Comparison of ENCODE assay signal across 14 mouse cellular contexts in the genomic region with DNA sequence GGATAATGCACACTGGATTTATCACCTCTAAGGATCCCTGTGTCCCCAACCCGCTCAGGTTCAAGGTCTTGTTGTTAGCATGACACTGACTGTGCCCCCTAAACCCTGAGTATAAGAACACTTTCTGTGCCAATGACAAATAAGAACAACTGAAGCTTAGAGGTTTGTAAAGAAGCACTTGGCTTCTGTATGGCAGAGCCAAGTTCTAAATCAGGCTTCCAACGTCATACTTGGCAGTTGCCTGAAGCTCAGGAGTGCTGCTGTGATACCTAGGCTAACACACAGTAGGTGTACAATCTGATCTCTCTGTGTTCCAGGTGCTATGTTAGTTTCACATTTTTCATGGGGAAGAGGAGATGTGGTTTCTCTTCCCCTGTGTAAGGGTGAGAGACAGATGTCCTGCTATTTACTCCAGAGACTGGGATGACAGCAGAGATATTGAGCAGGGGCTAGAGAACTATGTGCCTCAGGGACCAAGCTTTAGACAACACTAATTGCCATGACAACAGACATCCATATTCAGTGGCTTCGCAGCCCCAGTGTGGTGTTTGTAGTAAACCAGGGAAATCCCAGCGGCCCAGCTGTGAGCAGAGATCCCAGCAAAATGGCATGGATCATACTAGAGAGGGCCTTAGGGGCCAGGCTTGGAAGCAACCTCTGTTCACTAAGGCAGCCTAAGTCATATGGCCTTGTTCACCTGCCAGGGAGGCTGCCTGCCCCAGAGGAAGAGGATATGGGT.
DNase-seq lines count a peak whose midpoint lies in the region; ATAC-seq lines count a peak whose summit lies in the region.
"Had no signal": no experiment of that assay in that cellular context is flagged by ENCODE, and none has a peak within 500 bp of the region (broad histone marks: within the 10 kb centered on the region; RNA-seq: fewer than 3 reads in every experiment).

No protein-coding gene starts in this region.

- no peaks in the 10 kb centered on the region for H3K4me1 ChIP-seq in forebrain, embryonic 11.5 days (replicated peaks; ENCODE audit: control insufficient read depth, insufficient read depth, low read length)
- H3K4me1 ChIP-seq in forebrain, embryonic 13.5 days: no peaks in the 10 kb centered on the region
- peaks cover 8% of the 10 kb centered on the region; the same call in 1 of the 2 replicates for H3K4me1 ChIP-seq in neural tube, embryonic 11.5 days (ENCODE audit: control insufficient read depth, insufficient read depth, low read length)
- 0 out of 2 replicates have a peak, but pooled peaks cover 2% of the 10 kb centered on the region for H3K4me1 ChIP-seq in limb, embryonic 15.5 days
- peaks cover 19% of the 10 kb centered on the region for H3K4me1 ChIP-seq in neural tube, embryonic 13.5 days (replicated peaks)
- H3K4me1 ChIP-seq in kidney, embryonic 14.5 days (ENCODE audit: control insufficient read depth, insufficient read depth, low read length): peaks cover 15% of the 10 kb centered on the region; the same call in 1 of the 2 replicates
- H3K4me1 ChIP-seq: megakaryocyte, embryonic 14.5 days had no signal

- 76% methylated on average over 4 of the region's 4 CpGs for WGBS in forebrain, embryonic 11.5 days
- WGBS in forebrain, embryonic 13.5 days: 66% methylated on average over 4 of the region's 4 CpGs
- WGBS in neural tube, embryonic 11.5 days: 60% methylated on average over 4 of the region's 4 CpGs
- 54% methylated on average over 4 of the region's 4 CpGs for WGBS in limb, embryonic 15.5 days
- WGBS in neural tube, embryonic 13.5 days: 37% methylated on average over 4 of the region's 4 CpGs
- WGBS in kidney, embryonic 14.5 days: 67% methylated on average over 4 of the region's 4 CpGs

- peak; percentile 33; the same call in 1 of the 2 replicates for ATAC-seq in forebrain, embryonic 11.5 days (replicated peaks; ENCODE audit: low FRiP score)
- no peak for ATAC-seq in forebrain, embryonic 13.5 days
- peak; percentile 77 for ATAC-seq in neural tube, embryonic 11.5 days (ENCODE audit: insufficient read depth, low FRiP score, low TSS enrichment)
- ATAC-seq in limb, embryonic 15.5 days (ENCODE audit: insufficient number of reproducible peaks, low FRiP score, low TSS enrichment, low read depth): 0 out of 2 replicates have a peak, but pooled peaks have one; percentile 24
- peak; percentile 61 for ATAC-seq in neural tube, embryonic 13.5 days (ENCODE audit: low read depth)
- no peak for ATAC-seq in kidney, embryonic 14.5 days (ENCODE audit: low FRiP score, low TSS enrichment)

- H3K27me3 ChIP-seq in forebrain, embryonic 11.5 days (ENCODE audit: control insufficient read depth, insufficient read depth, low read length): no peaks in the 10 kb centered on the region
- no peaks in the 10 kb centered on the region for H3K27me3 ChIP-seq in forebrain, embryonic 13.5 days
- no peaks in the 10 kb centered on the region for H3K27me3 ChIP-seq in neural tube, embryonic 11.5 days (ENCODE audit: control insufficient read depth, insufficient read depth, low read length)
- H3K27me3 ChIP-seq in limb, embryonic 15.5 days: peaks cover 15% of the 10 kb centered on the region; the same call in 1 of the 2 replicates
- H3K27me3 ChIP-seq in neural tube, embryonic 13.5 days: no peaks in the 10 kb centered on the region
- H3K27me3 ChIP-seq in kidney, embryonic 14.5 days (ENCODE audit: control insufficient read depth, insufficient read depth, low read length): no peaks in the 10 kb centered on the region
- H3K27me3 ChIP-seq: megakaryocyte, embryonic 14.5 days had no signal

- DNase-seq in forebrain, embryonic 11.5 days (ENCODE audit: low spot score): no peak
- peak; percentile 50 for DNase-seq in neural tube, embryonic 11.5 days (ENCODE audit: low spot score)
- no peak for DNase-seq in neural tube, embryonic 10.5 days (ENCODE audit: extremely low spot score, low spot score)
- no peak for DNase-seq in kidney, postnatal 4 days
- DNase-seq: cerebellum, adult 11-12 months; kidney, postnatal 10 days; lung, adult 2 months; thymus, postnatal 25 days had no signal

- H3K9ac ChIP-seq in forebrain, embryonic 11.5 days (ENCODE audit: low read length): no peak overlapping the region
- no peak overlapping the region for H3K9ac ChIP-seq in forebrain, embryonic 13.5 days
- no peak overlapping the region for H3K9ac ChIP-seq in neural tube, embryonic 11.5 days (ENCODE audit: low read length)
- H3K9ac ChIP-seq in limb, embryonic 15.5 days: no peak overlapping the region
- no peak overlapping the region for H3K9ac ChIP-seq in neural tube, embryonic 13.5 days
- H3K9ac ChIP-seq in kidney, embryonic 14.5 days (ENCODE audit: low read depth, low read length): no peak overlapping the region
- H3K9ac ChIP-seq: heart, embryonic 13.5 days had no signal

- H3K4me3 ChIP-seq in forebrain, embryonic 11.5 days (ENCODE audit: low read depth, low read length): no peak overlapping the region
- H3K4me3 ChIP-seq in forebrain, embryonic 13.5 days: no peak overlapping the region
- H3K4me3 ChIP-seq in neural tube, embryonic 11.5 days (ENCODE audit: low read depth, low read length): no peak overlapping the region
- no peak overlapping the region for H3K4me3 ChIP-seq in limb, embryonic 15.5 days
- H3K4me3 ChIP-seq in neural tube, embryonic 13.5 days: no peak overlapping the region
- no peak overlapping the region for H3K4me3 ChIP-seq in kidney, embryonic 14.5 days (ENCODE audit: low read length)
- H3K4me3 ChIP-seq: heart, embryonic 13.5 days; megakaryocyte, embryonic 14.5 days had no signal

- no peak overlapping the region for H3K4me2 ChIP-seq in forebrain, embryonic 11.5 days (ENCODE audit: low read depth, low read length, severe bottlenecking)
- no peak overlapping the region for H3K4me2 ChIP-seq in forebrain, embryonic 13.5 days
- no peak overlapping the region for H3K4me2 ChIP-seq in neural tube, embryonic 11.5 days (ENCODE audit: low read depth)
- H3K4me2 ChIP-seq in limb, embryonic 15.5 days: no peak overlapping the region
- no peak overlapping the region for H3K4me2 ChIP-seq in neural tube, embryonic 13.5 days
- no peak overlapping the region for H3K4me2 ChIP-seq in kidney, embryonic 14.5 days (replicated peaks; ENCODE audit: low read depth, low read length)
- H3K4me2 ChIP-seq: heart, embryonic 13.5 days had no signal

- no peaks in the 10 kb centered on the region for H3K9me3 ChIP-seq in forebrain, embryonic 11.5 days (ENCODE audit: control insufficient read depth, low read length)
- H3K9me3 ChIP-seq in forebrain, embryonic 13.5 days (replicated peaks): no peaks in the 10 kb centered on the region
- no peaks in the 10 kb centered on the region for H3K9me3 ChIP-seq in neural tube, embryonic 11.5 days (ENCODE audit: control insufficient read depth, low read length)
- no peaks in the 10 kb centered on the region for H3K9me3 ChIP-seq in limb, embryonic 15.5 days
- no peaks in the 10 kb centered on the region for H3K9me3 ChIP-seq in neural tube, embryonic 13.5 days
- no peaks in the 10 kb centered on the region for H3K9me3 ChIP-seq in kidney, embryonic 14.5 days (ENCODE audit: control insufficient read depth, low read length)
- H3K9me3 ChIP-seq: heart, embryonic 13.5 days; megakaryocyte, embryonic 14.5 days had no signal

- H3K27ac ChIP-seq in forebrain, embryonic 11.5 days (ENCODE audit: low read depth, low read length): no peak overlapping the region
- no peak overlapping the region for H3K27ac ChIP-seq in forebrain, embryonic 13.5 days
- no peak overlapping the region for H3K27ac ChIP-seq in neural tube, embryonic 11.5 days (ENCODE audit: low read depth, low read length)
- H3K27ac ChIP-seq in limb, embryonic 15.5 days: no peak overlapping the region
- no peak overlapping the region for H3K27ac ChIP-seq in neural tube, embryonic 13.5 days (replicated peaks)
- H3K27ac ChIP-seq in kidney, embryonic 14.5 days (ENCODE audit: low read depth, low read length): no peak overlapping the region
- H3K27ac ChIP-seq: heart, embryonic 13.5 days had no signal

- no peaks in the 10 kb centered on the region for H3K36me3 ChIP-seq in forebrain, embryonic 11.5 days (ENCODE audit: control insufficient read depth, insufficient read depth, low read length)
- H3K36me3 ChIP-seq in forebrain, embryonic 13.5 days (ENCODE audit: poor library complexity, severe bottlenecking): no peaks in the 10 kb centered on the region
- H3K36me3 ChIP-seq in neural tube, embryonic 11.5 days (ENCODE audit: control insufficient read depth, insufficient read depth, low read length): no peaks in the 10 kb centered on the region
- H3K36me3 ChIP-seq in limb, embryonic 15.5 days: no peaks in the 10 kb centered on the region
- H3K36me3 ChIP-seq in neural tube, embryonic 13.5 days: no peaks in the 10 kb centered on the region
- no peaks in the 10 kb centered on the region for H3K36me3 ChIP-seq in kidney, embryonic 14.5 days (ENCODE audit: control insufficient read depth, insufficient read depth, low read length)
- H3K36me3 ChIP-seq: heart, embryonic 13.5 days had no signal

Comparison
In these comparisons a context has a peak if more than half of its experiments do, and no peak if none do; other contexts are left out.
1. ATAC-seq: peak in forebrain, embryonic 11.5 days (single experiment), neural tube, embryonic 11.5 days (single experiment), limb, embryonic 15.5 days (single experiment) and neural tube, embryonic 13.5 days (single experiment); none in forebrain, embryonic 13.5 days (single experiment) and kidney, embryonic 14.5 days (single experiment).